Mouse (Mus musculus) heart, embryonic 10.5 days (tissue): ENCODE results near the gene Uqcrq. TPM values are rescaled to one million over a fixed set of nuclear protein-coding genes. Genes with fewer than 3 reads are reported as not detected.
A peak's percentile ranks its signal among the peaks of the same experiment; 100 is the strongest.

Experiments
- DNase-seq: peaks from one replicate; pipeline ENCODE4 v3.0.0-alpha.2; 2017; ENCODE audit warnings: low spot score
- H3K27ac ChIP-seq: fragments of 300-500 bp; sonication (generic); 2 replicates; pipeline ENCODE4 v1.5.1; 2016; ENCODE audit warnings: mild to moderate bottlenecking
- H3K27me3 ChIP-seq: fragments of 300-500 bp; sonication (generic); 2 replicates; pipeline ENCODE4 v1.6.1; 2016; ENCODE audit warnings: mild to moderate bottlenecking; ENCODE audit not compliant: poor library complexity, insufficient read depth, severe bottlenecking
- H3K36me3 ChIP-seq: fragments of 300-500 bp; sonication (generic); 2 replicates; pipeline ENCODE4 v1.6.1; 2016; ENCODE audit warnings: mild to moderate bottlenecking, moderate library complexity
- H3K4me1 ChIP-seq: fragments of 300-500 bp; sonication (generic); 2 replicates; pipeline ENCODE4 v1.6.1; 2016; ENCODE audit warnings: mild to moderate bottlenecking
- H3K4me3 ChIP-seq: fragments of 300-500 bp; sonication (generic); 2 replicates; pipeline ENCODE4 v1.5.1; 2016; ENCODE audit warnings: mild to moderate bottlenecking, moderate library complexity
- H3K9me3 ChIP-seq: fragments of 300-500 bp; sonication (generic); 2 replicates; pipeline ENCODE4 v1.6.1; 2016; ENCODE audit warnings: mild to moderate bottlenecking, moderate library complexity
- WGBS: fragments of 180-500 bp; shearing (Covaris S2); methylation state at CpG from one replicate; pipeline ENCODE4 v1.1.7; 2016; 5-methylcytosine and 5-hydroxymethylcytosine counted together
- polyA plus RNA-seq: library from polyadenylated mRNA; unstranded; fragments of >200 nt; fragmentation: Nextera tagmentation; extraction: Ambion mirVana; gene quantifications from 2 replicates; pipeline ENCODE4 v1.2.1, GENCODE M21; 2016

The Uqcrq gene
- polyA plus RNA-seq, result 854 and 1,100 TPM in 2 replicates

- Histone ChIP-seq H3K4me3 (peak within 1 kb of the TSS; percentile 88), H3K27me3 (no peaks in the 10 kb centered on the region), H3K4me1 (peaks cover 21% of the 10 kb centered on the region), H3K9me3 (no peaks in the 10 kb centered on the region), H3K36me3 (peaks cover 16% of the 10 kb centered on the region), H3K27ac (peak within 1 kb of the TSS; percentile 95)
- under 1% methylated on average over 44 of the region's 44 CpGs for WGBS
- DNase-seq, result peak; percentile 100
Measured at GRCm38 (mm10) chr11:53430670-53431346, at the start of gene Uqcrq, which contains the start of gene Gdf9. Uqcrq (minus strand) TSS chr11:53430831. Gdf9 (plus strand) TSS chr11:53431023.

- H3K4me1 ChIP-seq, result peaks cover 23% of the 10 kb centered on the region
- DNase-seq, result no peak
- WGBS, result 2% methylated on average over 40 of the region's 40 CpGs
- H3K27ac ChIP-seq, result peak within 1 kb of the TSS; percentile 43
- peak within 1 kb of the TSS; percentile 61 for H3K4me3 ChIP-seq
- H3K36me3 ChIP-seq, result no peaks in the 10 kb centered on the region
- H3K27me3 ChIP-seq, result peaks cover 69% of the 10 kb centered on the region
- H3K9me3 ChIP-seq, result no peaks in the 10 kb centered on the region; the same call in 1 of the 2 replicates
Measured at GRCm38 (mm10) chr11:53479783-53480301, 49.2 kb upstream of the Uqcrq start, which contains the start of the genes Gm9945 and Sowaha. Gm9945 (plus strand) TSS chr11:53480166. Sowaha (minus strand) TSS chr11:53480274.

- 2% methylated on average over 62 of the region's 62 CpGs for WGBS
- Histone ChIP-seq H3K27ac (peak overlapping the region; percentile 43), H3K27me3 (peaks cover 75% of the 10 kb centered on the region), H3K4me1 (peaks cover 23% of the 10 kb centered on the region), H3K4me3 (peak overlapping the region; percentile 61), H3K36me3 (no peaks in the 10 kb centered on the region), H3K9me3 (no peaks in the 10 kb centered on the region; the same call in 1 of the 2 replicates)
- no peak for DNase-seq
Measured at GRCm38 (mm10) chr11:53479171-53479782, 48.6 kb upstream of the Uqcrq start.

- no peaks in the 10 kb centered on the region for H3K36me3 ChIP-seq
- peaks cover 22% of the 10 kb centered on the region for H3K4me1 ChIP-seq
- no peak for DNase-seq
- peaks cover 82% of the 10 kb centered on the region for H3K27me3 ChIP-seq
- peak overlapping the region; percentile 61 for H3K4me3 ChIP-seq
- H3K9me3 ChIP-seq, result no peaks in the 10 kb centered on the region; the same call in 1 of the 2 replicates
- 5% methylated on average over 79 of the region's 79 CpGs for WGBS
- peak overlapping the region; percentile 43 for H3K27ac ChIP-seq
Measured at GRCm38 (mm10) chr11:53478383-53479170, 47.9 kb upstream of the Uqcrq start.

- no peak for DNase-seq
- Histone ChIP-seq H3K27ac (no peak overlapping the region), H3K36me3 (no peaks in the 10 kb centered on the region), H3K4me1 (peaks cover 19% of the 10 kb centered on the region), H3K4me3 (no peak overlapping the region), H3K27me3 (peaks cover 84% of the 10 kb centered on the region), H3K9me3 (no peaks in the 10 kb centered on the region; the same call in 1 of the 2 replicates)
- WGBS, result 43% methylated on average over 7 of the region's 7 CpGs
Measured at GRCm38 (mm10) chr11:53477833-53478232, 47.2 kb upstream of the Uqcrq start.

GRCm38 (mm10) chr11:53475620-53476019 lies 45.0 kb upstream of the Uqcrq start:
- Histone ChIP-seq H3K27me3 (peaks cover 92% of the 10 kb centered on the region), H3K4me1 (peaks cover 24% of the 10 kb centered on the region), H3K4me3 (no peak overlapping the region), H3K27ac (no peak overlapping the region), H3K9me3 (no peaks in the 10 kb centered on the region; the same call in 1 of the 2 replicates), H3K36me3 (no peaks in the 10 kb centered on the region)
- WGBS, result 38% methylated on average over 8 of the region's 8 CpGs
- DNase-seq, result no peak

GRCm38 (mm10) chr11:53472709-53473108 lies 42.1 kb upstream of the Uqcrq start:
- Histone ChIP-seq H3K4me3 (no peak overlapping the region), H3K36me3 (no peaks in the 10 kb centered on the region), H3K27ac (no peak overlapping the region), H3K9me3 (no peaks in the 10 kb centered on the region), H3K4me1 (peaks cover 12% of the 10 kb centered on the region), H3K27me3 (peaks cover 85% of the 10 kb centered on the region)
- no peak for DNase-seq
- WGBS, result 75% methylated on average over 3 of the region's 3 CpGs

GRCm38 (mm10) chr11:53469968-53470695 lies 39.5 kb upstream of the Uqcrq start, which contains the start of gene Gm9837:
Gm9837 (minus strand) TSS chr11:53470479.
- WGBS, result 5% methylated on average over 29 of the region's 29 CpGs
- no peaks in the 10 kb centered on the region for H3K36me3 ChIP-seq
- H3K27ac ChIP-seq, result no peak within 1 kb of the TSS
- H3K27me3 ChIP-seq, result peaks cover 88% of the 10 kb centered on the region
- DNase-seq, result peak; percentile 92
- peaks cover 23% of the 10 kb centered on the region for H3K4me1 ChIP-seq
- no peaks in the 10 kb centered on the region for H3K9me3 ChIP-seq
- H3K4me3 ChIP-seq, result peak within 1 kb of the TSS; percentile 42

GRCm38 (mm10) chr11:53469294-53469967 lies 38.8 kb upstream of the Uqcrq start:
- H3K36me3 ChIP-seq, result 0 out of 2 replicates have a peak, but pooled peaks cover 2% of the 10 kb centered on the region
- WGBS, result 41% methylated on average over 16 of the region's 16 CpGs
- H3K4me3 ChIP-seq, result peak overlapping the region; percentile 42; the same call in 1 of the 2 replicates
- H3K4me1 ChIP-seq, result peaks cover 23% of the 10 kb centered on the region
- peaks cover 88% of the 10 kb centered on the region for H3K27me3 ChIP-seq
- H3K9me3 ChIP-seq, result no peaks in the 10 kb centered on the region
- DNase-seq, result no peak
- H3K27ac ChIP-seq, result no peak overlapping the region

GRCm38 (mm10) chr11:53466231-53466971 lies 35.8 kb upstream of the Uqcrq start:
- WGBS, result 5% methylated on average over 40 of the region's 40 CpGs
- Histone ChIP-seq H3K36me3 (0 out of 2 replicates have a peak, but pooled peaks cover 2% of the 10 kb centered on the region), H3K4me3 (peak overlapping the region; percentile 53), H3K4me1 (peaks cover 40% of the 10 kb centered on the region), H3K27ac (peak overlapping the region; percentile 67), H3K27me3 (peaks cover 92% of the 10 kb centered on the region), H3K9me3 (no peaks in the 10 kb centered on the region)
- peak; percentile 87 for DNase-seq
